Mouse (Mus musculus): ENCODE data around the gene Dock6.

- no peak for TF ChIP-seq CTCF (IDR thresholded peaks at IDR 0.05; ENCODE audit: low read depth, low read length)
- TF ChIP-seq POLR2AphosphoS5 (IDR thresholded peaks at IDR 0.05; ENCODE audit: insufficient replicate concordance, low read depth, low read length), result 0 out of 2 replicates have a peak, but pooled peaks have one; percentile 33
- TF ChIP-seq TAL1 (conservative IDR thresholded peaks at IDR 0.05; ENCODE audit: low read depth, low read length), result no peak
- no peak for TF ChIP-seq GATA2 (IDR thresholded peaks at IDR 0.05; ENCODE audit: borderline replicate concordance, low read depth, low read length)
- no peak for TF ChIP-seq GATA1 (IDR thresholded peaks at IDR 0.05; ENCODE audit: borderline replicate concordance, low read length)
These were observed 101.1 kb downstream of the Dock6 start for GRCm38 (mm10) chr9:21751347-21751746.
